Comparison of ENCODE assay signal across 8 mouse cellular contexts in genomic region chr12:100578291-100578690, GRCm38 (mm10). TPM values are rescaled to one million over a fixed set of nuclear protein-coding genes. Genes with fewer than 3 reads are reported as not detected.
DNase-seq lines count a peak whose midpoint lies in the region; ATAC-seq lines count a peak whose summit lies in the region.

No protein-coding gene starts in this region.

- 55% methylated on average over 2 of the region's 2 CpGs for WGBS in hindbrain, embryonic 11.5 days
- WGBS in hindbrain, embryonic 16.5 days, result 47% methylated on average over 2 of the region's 2 CpGs

- no peak overlapping the region for H3K9ac ChIP-seq in hindbrain, embryonic 11.5 days (ENCODE audit: low read depth, low read length)
- H3K9ac ChIP-seq in hindbrain, embryonic 16.5 days (ENCODE audit: low read depth, low read length), result no peak overlapping the region

- no peaks in the 10 kb centered on the region for H3K4me1 ChIP-seq in hindbrain, embryonic 11.5 days (replicated peaks; ENCODE audit: control insufficient read depth, insufficient read depth, low read length)
- no peaks in the 10 kb centered on the region for H3K4me1 ChIP-seq in hindbrain, embryonic 16.5 days (ENCODE audit: control insufficient read depth, insufficient read depth, low read depth, low read length)

- no peak overlapping the region for H3K4me3 ChIP-seq in hindbrain, embryonic 11.5 days (ENCODE audit: low read depth, low read length)
- H3K4me3 ChIP-seq in hindbrain, embryonic 16.5 days (ENCODE audit: low read length), result no peak overlapping the region

- no peak overlapping the region for H3K27ac ChIP-seq in hindbrain, embryonic 11.5 days (ENCODE audit: low read depth, low read length)
- no peak overlapping the region for H3K27ac ChIP-seq in hindbrain, embryonic 16.5 days (ENCODE audit: low read depth, low read length)

- H3K9me3 ChIP-seq in hindbrain, embryonic 11.5 days (ENCODE audit: control insufficient read depth, low read length), result no peaks in the 10 kb centered on the region
- no peaks in the 10 kb centered on the region for H3K9me3 ChIP-seq in hindbrain, embryonic 16.5 days (ENCODE audit: control insufficient read depth, low read length)

- DNase-seq in hindbrain, embryonic 11.5 days (ENCODE audit: low spot score), result peak; percentile 58
- peak; percentile 11 for DNase-seq in urinary bladder, postnatal 25 days (ENCODE audit: low spot score)
- DNase-seq in urinary bladder, adult 18-20 months (ENCODE audit: low spot score in 2 of 2), result no peak
- DNase-seq in cerebellum, postnatal 14 days, result peak; percentile 73 to 77
- peak; percentile 55 for DNase-seq in kidney, postnatal 14 days
- DNase-seq in naive thymus-derived CD4-positive, alpha-beta T cell, adult 2 months (ENCODE audit: low read depth), result peak; percentile 66
- DNase-seq in gastrocnemius, postnatal 10 days, result no peak

- no peaks in the 10 kb centered on the region for H3K36me3 ChIP-seq in hindbrain, embryonic 11.5 days (ENCODE audit: control insufficient read depth, insufficient read depth, low read length)
- H3K36me3 ChIP-seq in hindbrain, embryonic 16.5 days (ENCODE audit: control insufficient read depth, insufficient read depth, low read length), result peaks cover 4% of the 10 kb centered on the region; the same call in 1 of the 2 replicates

- no peaks in the 10 kb centered on the region for H3K27me3 ChIP-seq in hindbrain, embryonic 11.5 days (ENCODE audit: control insufficient read depth, insufficient read depth, low read length)
- H3K27me3 ChIP-seq in hindbrain, embryonic 16.5 days (replicated peaks; ENCODE audit: control insufficient read depth, insufficient read depth, low read length), result no peaks in the 10 kb centered on the region

- H3K4me2 ChIP-seq in hindbrain, embryonic 11.5 days (replicated peaks; ENCODE audit: low read depth, low read length), result no peak overlapping the region
- H3K4me2 ChIP-seq in hindbrain, embryonic 16.5 days (ENCODE audit: low read length), result no peak overlapping the region

- ATAC-seq in hindbrain, embryonic 11.5 days (ENCODE audit: low FRiP score), result no peak
- no peak for ATAC-seq in hindbrain, embryonic 16.5 days

RNA-seq across cellular contexts. Expression of gene Ttc7b, which starts 57.7 kb away (rescaled TPM):
- 7.1 and 8.2 TPM in 2 replicates for polyA plus RNA-seq in hindbrain, embryonic 11.5 days (2014; fragmentation: Nextera tagmentation; extraction: Ambion mirVana)
- polyA plus RNA-seq in hindbrain, embryonic 16.5 days (2015; fragmentation: Nextera tagmentation; extraction: Ambion mirVana), result 8.1 and 8.8 TPM in 2 replicates
- 10 to 100 TPM; 73.3 to 74.1 TPM for total RNA-seq in gastrocnemius, postnatal 10 days (2021)

Comparison
In these comparisons a context has a peak if more than half of its experiments do, and no peak if none do; other contexts are left out.
1. DNase-seq: peak in hindbrain, embryonic 11.5 days (single experiment), urinary bladder, postnatal 25 days (single experiment), cerebellum, postnatal 14 days (2 of 2), kidney, postnatal 14 days (single experiment) and naive thymus-derived CD4-positive, alpha-beta T cell, adult 2 months (single experiment); none in urinary bladder, adult 18-20 months (0 of 2) and gastrocnemius, postnatal 10 days (single experiment).